Mouse (Mus musculus): Measurements from ENCODE around the gene Cox5a. TPM values are rescaled to one million over a fixed set of nuclear protein-coding genes. Genes with fewer than 3 reads are reported as not detected.

Cox5a gene
- polyA plus RNA-seq, 1 experiment from 2014 or later: 601 TPM

DNA sequence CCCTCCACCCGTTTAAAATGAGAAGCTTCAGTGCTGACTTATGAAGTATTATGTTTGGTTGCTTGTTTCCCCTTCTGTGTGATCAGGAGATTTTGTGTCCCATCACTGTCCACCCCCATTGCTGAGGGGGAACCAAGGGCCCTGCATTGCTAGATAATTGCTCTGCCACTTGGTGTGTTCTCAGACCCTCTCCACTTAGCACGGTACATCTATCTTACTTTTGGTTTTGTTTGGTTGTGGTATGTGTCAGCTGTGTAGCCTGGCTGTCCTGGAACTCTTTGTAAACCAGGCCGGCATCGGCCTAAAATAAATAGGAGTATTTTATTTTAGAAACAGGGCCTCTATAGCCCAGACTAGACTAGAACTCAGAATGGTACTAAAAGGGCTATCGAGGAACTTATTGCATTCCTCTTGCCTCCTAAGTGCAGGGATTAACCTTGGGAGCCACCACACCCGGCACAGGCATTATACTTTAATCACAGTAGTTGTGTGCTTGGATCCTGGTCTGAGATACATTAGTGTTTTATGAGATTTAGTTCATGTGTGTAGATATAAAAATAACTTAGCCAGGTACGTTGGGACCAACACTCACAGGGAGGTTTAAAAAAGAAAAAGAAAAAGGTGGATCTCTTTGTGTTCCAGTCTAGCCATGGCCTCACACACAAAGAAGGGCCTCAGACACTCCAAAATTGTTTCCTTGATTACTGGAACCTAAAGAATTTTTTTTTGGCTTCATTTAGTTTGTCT is 1.2 kb downstream of the Cox5a start:
- peak overlapping the region; percentile 92 for H3K4me3 ChIP-seq (replicated peaks; ENCODE audit: low read length)
- no peaks in the 10 kb centered on the region for H3K36me3 ChIP-seq (ENCODE audit: control insufficient read depth, insufficient read depth, low read length)
- peak overlapping the region; percentile 66 for H3K4me2 ChIP-seq (ENCODE audit: low read depth, low read length)
- H3K4me1 ChIP-seq (ENCODE audit: control insufficient read depth, insufficient read depth, low read length): peaks cover 11% of the 10 kb centered on the region
- peak overlapping the region; percentile 94; the same call in 1 of the 2 replicates for H3K27ac ChIP-seq (ENCODE audit: low read length)
- no peaks in the 10 kb centered on the region for H3K9me3 ChIP-seq (replicated peaks; ENCODE audit: control insufficient read depth, low read length)
- 15% methylated on average over 7 of the region's 7 CpGs for WGBS
- H3K9ac ChIP-seq (ENCODE audit: low read length): peak overlapping the region; percentile 89
- no peak for ATAC-seq (ENCODE audit: insufficient read depth, low FRiP score)
- no peaks in the 10 kb centered on the region for H3K27me3 ChIP-seq (ENCODE audit: control insufficient read depth, insufficient read depth, low read length)

DNA sequence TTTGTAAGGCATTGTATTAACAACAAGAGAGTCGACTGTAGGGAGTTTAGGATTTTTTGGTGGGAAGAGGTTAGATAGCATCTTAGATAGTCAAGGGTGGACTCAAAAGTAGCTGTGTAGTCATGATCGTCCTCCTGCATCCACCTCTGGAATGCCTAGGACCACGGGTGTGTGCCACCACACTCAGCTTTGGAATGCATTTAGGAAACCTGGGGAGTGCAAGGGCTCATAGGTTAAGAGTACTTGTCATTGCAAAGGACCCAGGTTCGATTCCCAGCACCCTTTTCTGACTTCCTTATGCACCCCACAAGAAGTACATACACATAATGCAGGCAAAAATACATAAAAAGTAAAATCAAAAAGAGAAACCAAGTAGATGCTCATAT is 1.8 kb downstream of the Cox5a start:
- H3K4me3 ChIP-seq (replicated peaks; ENCODE audit: low read length): peak overlapping the region; percentile 92
- 71% methylated on average over 4 of the region's 4 CpGs for WGBS
- no peak overlapping the region for H3K27ac ChIP-seq (ENCODE audit: low read length)
- H3K27me3 ChIP-seq (ENCODE audit: control insufficient read depth, insufficient read depth, low read length): no peaks in the 10 kb centered on the region
- H3K4me1 ChIP-seq (ENCODE audit: control insufficient read depth, insufficient read depth, low read length): peaks cover 11% of the 10 kb centered on the region
- H3K9me3 ChIP-seq (replicated peaks; ENCODE audit: control insufficient read depth, low read length): no peaks in the 10 kb centered on the region
- ATAC-seq (ENCODE audit: insufficient read depth, low FRiP score): no peak
- no peaks in the 10 kb centered on the region for H3K36me3 ChIP-seq (ENCODE audit: control insufficient read depth, insufficient read depth, low read length)
- peak overlapping the region; percentile 66 for H3K4me2 ChIP-seq (ENCODE audit: low read depth, low read length)
- no peak overlapping the region for H3K9ac ChIP-seq (ENCODE audit: low read length)

DNA sequence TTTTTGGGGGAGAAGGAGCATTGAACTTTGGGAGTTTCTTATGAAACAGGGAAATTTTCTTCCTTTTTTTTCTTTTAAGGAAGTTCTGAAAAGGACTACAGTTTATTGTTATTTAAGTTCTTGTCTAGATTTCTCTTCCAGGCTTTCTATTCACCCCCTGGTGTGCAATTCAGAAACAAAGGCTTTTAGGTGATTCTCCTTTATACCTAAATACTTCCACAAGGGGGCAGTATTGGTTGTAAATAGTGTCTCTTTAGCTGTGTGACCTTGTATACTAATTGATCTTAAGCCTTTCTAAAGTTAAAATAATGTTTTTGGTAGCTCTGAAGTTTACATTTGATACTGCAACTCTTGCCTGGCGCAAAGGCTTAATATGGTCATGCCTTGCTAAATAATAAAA is 2.7 kb downstream of the Cox5a start:
- no peaks in the 10 kb centered on the region for H3K9me3 ChIP-seq (replicated peaks; ENCODE audit: control insufficient read depth, low read length)
- no peak overlapping the region for H3K4me3 ChIP-seq (replicated peaks; ENCODE audit: low read length)
- 85% methylated on average over 1 of the region's 1 CpGs for WGBS
- ATAC-seq (ENCODE audit: insufficient read depth, low FRiP score): no peak
- H3K4me2 ChIP-seq (ENCODE audit: low read depth, low read length): no peak overlapping the region
- H3K9ac ChIP-seq (ENCODE audit: low read length): no peak overlapping the region
- H3K4me1 ChIP-seq (ENCODE audit: control insufficient read depth, insufficient read depth, low read length): peaks cover 11% of the 10 kb centered on the region
- H3K27me3 ChIP-seq (ENCODE audit: control insufficient read depth, insufficient read depth, low read length): no peaks in the 10 kb centered on the region
- H3K36me3 ChIP-seq (ENCODE audit: control insufficient read depth, insufficient read depth, low read length): no peaks in the 10 kb centered on the region
- H3K27ac ChIP-seq (ENCODE audit: low read length): no peak overlapping the region

- Histone ChIP-seq H3K9ac (ENCODE audit: low read length) (no peak overlapping the region), H3K9me3 (replicated peaks; ENCODE audit: control insufficient read depth, low read length) (no peaks in the 10 kb centered on the region), H3K27me3 (ENCODE audit: control insufficient read depth, insufficient read depth, low read length) (no peaks in the 10 kb centered on the region), H3K36me3 (ENCODE audit: control insufficient read depth, insufficient read depth, low read length) (no peaks in the 10 kb centered on the region), H3K4me3 (replicated peaks; ENCODE audit: low read length) (no peak overlapping the region), H3K4me1 (ENCODE audit: control insufficient read depth, insufficient read depth, low read length) (peaks cover 11% of the 10 kb centered on the region), H3K27ac (ENCODE audit: low read length) (no peak overlapping the region), H3K4me2 (ENCODE audit: low read depth, low read length) (no peak overlapping the region)
- no peak for ATAC-seq (ENCODE audit: insufficient read depth, low FRiP score)
Measured at GRCm38 (mm10) chr9:57524439-57524838, 3.4 kb downstream of the Cox5a start.

DNA sequence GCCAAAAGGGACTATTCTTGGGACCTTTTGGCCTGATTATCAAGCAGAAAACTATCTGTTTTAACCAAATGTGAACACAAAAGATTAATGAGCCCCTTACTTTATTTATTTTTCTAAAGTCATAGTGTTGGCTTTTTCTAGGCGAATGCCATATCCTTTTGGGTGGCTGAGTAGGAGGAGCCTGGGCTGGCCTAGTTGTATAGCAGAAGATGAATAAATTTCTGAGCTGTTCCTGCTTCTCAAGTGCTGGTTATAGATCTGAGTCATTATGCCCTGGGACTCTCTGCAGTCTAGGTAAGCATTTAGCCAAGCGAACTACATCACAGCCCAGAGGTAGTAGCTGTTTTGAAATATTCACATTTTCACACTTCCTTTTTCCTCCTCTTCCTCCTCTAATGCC is 4.4 kb downstream of the Cox5a start:
- H3K36me3 ChIP-seq (ENCODE audit: control insufficient read depth, insufficient read depth, low read length): no peaks in the 10 kb centered on the region

GRCm38 (mm10) chr9:57526435-57526834 is 5.4 kb downstream of the Cox5a start:
- Histone ChIP-seq H3K27ac (ENCODE audit: low read length) (no peak overlapping the region), H3K9me3 (replicated peaks; ENCODE audit: control insufficient read depth, low read length) (no peaks in the 10 kb centered on the region), H3K4me1 (ENCODE audit: control insufficient read depth, insufficient read depth, low read length) (peaks cover 11% of the 10 kb centered on the region), H3K36me3 (ENCODE audit: control insufficient read depth, insufficient read depth, low read length) (no peaks in the 10 kb centered on the region), H3K4me2 (ENCODE audit: low read depth, low read length) (no peak overlapping the region), H3K27me3 (ENCODE audit: control insufficient read depth, insufficient read depth, low read length) (no peaks in the 10 kb centered on the region), H3K4me3 (replicated peaks; ENCODE audit: low read length) (no peak overlapping the region), H3K9ac (ENCODE audit: low read length) (no peak overlapping the region)
- no peak for ATAC-seq (ENCODE audit: insufficient read depth, low FRiP score)

More for the DNA sequence above, 4.4 kb downstream of the Cox5a start:
- Histone ChIP-seq H3K27me3 (ENCODE audit: control insufficient read depth, insufficient read depth, low read length) (no peaks in the 10 kb centered on the region), H3K4me1 (ENCODE audit: control insufficient read depth, insufficient read depth, low read length) (peaks cover 11% of the 10 kb centered on the region), H3K4me2 (ENCODE audit: low read depth, low read length) (no peak overlapping the region), H3K4me3 (replicated peaks; ENCODE audit: low read length) (no peak overlapping the region), H3K9me3 (replicated peaks; ENCODE audit: control insufficient read depth, low read length) (no peaks in the 10 kb centered on the region), H3K9ac (ENCODE audit: low read length) (no peak overlapping the region), H3K27ac (ENCODE audit: low read length) (no peak overlapping the region)
- WGBS: 58% methylated on average over 2 of the region's 2 CpGs
- no peak for ATAC-seq (ENCODE audit: insufficient read depth, low FRiP score)

DNA sequence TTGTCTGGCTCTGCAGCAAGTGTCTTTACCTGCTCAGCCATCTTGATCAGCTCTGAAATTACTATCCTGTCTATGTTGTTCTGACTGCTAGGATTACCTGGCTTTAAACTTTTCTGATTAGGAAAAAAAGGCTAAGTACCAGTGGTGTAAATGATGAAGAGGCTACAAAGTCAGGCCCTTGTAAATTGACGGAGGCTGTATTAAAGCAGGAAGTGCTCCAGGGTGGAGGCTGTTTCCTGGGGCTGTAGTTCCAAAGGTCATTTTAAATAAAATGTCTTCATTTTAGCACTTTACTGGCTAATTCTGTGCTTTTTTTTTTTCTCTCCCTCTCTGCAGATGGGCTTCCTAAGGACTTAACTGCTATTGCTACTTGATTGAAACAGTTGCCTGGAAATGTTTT is 10.9 kb downstream of the Cox5a start:
- Histone ChIP-seq H3K9ac (ENCODE audit: low read length) (no peak overlapping the region), H3K4me1 (ENCODE audit: control insufficient read depth, insufficient read depth, low read length) (no peaks in the 10 kb centered on the region), H3K36me3 (ENCODE audit: control insufficient read depth, insufficient read depth, low read length) (no peaks in the 10 kb centered on the region), H3K27ac (ENCODE audit: low read length) (no peak overlapping the region), H3K27me3 (ENCODE audit: control insufficient read depth, insufficient read depth, low read length) (no peaks in the 10 kb centered on the region), H3K4me3 (replicated peaks; ENCODE audit: low read length) (no peak overlapping the region), H3K9me3 (replicated peaks; ENCODE audit: control insufficient read depth, low read length) (no peaks in the 10 kb centered on the region), H3K4me2 (ENCODE audit: low read depth, low read length) (no peak overlapping the region)
- WGBS: 74% methylated on average over 1 of the region's 1 CpGs
- no peak for ATAC-seq (ENCODE audit: insufficient read depth, low FRiP score)

- H3K4me2 ChIP-seq (ENCODE audit: low read depth, low read length): peak overlapping the region; percentile 70
- no peak overlapping the region for H3K27ac ChIP-seq (ENCODE audit: low read length)
- H3K9ac ChIP-seq (ENCODE audit: low read length): no peak overlapping the region
- WGBS: 82% methylated on average over 5 of the region's 5 CpGs
- peaks cover 10% of the 10 kb centered on the region for H3K4me1 ChIP-seq (ENCODE audit: control insufficient read depth, insufficient read depth, low read length)
- peak overlapping the region; percentile 59; the same call in 1 of the 2 replicates for H3K4me3 ChIP-seq (replicated peaks; ENCODE audit: low read length)
- no peaks in the 10 kb centered on the region for H3K9me3 ChIP-seq (replicated peaks; ENCODE audit: control insufficient read depth, low read length)
- no peaks in the 10 kb centered on the region for H3K27me3 ChIP-seq (ENCODE audit: control insufficient read depth, insufficient read depth, low read length)
- no peaks in the 10 kb centered on the region for H3K36me3 ChIP-seq (ENCODE audit: control insufficient read depth, insufficient read depth, low read length)
- ATAC-seq (ENCODE audit: insufficient read depth, low FRiP score): no peak
Measured at GRCm38 (mm10) chr9:57536362-57536761, 15.3 kb downstream of the Cox5a start.

DNA sequence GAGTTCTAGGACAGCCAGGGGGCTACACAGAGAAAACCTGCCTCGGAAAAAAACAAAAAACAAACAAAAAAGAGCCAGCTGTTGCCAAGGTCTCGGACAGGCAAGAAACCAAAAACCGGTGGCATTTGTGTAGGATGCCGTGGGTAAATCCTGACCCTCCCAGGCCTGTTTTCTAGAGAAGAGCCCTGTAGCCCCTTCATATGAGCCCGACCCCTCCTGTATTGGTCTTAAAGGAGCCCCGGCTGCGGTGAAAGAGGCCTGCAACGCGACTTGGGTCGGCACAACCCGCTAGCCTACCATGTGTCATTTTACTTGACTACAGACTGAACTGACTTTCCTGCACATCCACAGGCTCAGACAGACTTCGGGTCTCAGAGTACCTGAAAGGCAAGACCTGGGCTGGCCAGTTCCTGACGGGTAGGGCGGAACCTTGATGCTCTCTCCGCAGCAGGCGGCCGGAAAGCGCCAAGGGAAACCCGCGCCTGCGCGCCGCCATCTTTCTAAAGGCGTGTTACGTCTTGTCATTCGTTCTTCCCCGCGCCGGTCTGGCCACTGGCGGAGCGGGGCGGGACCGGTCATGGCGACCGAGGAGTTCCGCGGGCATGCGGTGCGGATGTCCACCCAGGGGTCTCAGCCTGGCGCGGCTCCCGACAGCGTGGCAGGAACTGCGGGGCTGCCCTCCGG is 16.1 kb downstream of the Cox5a start, which contains the start of gene Fam219b:
Gene Fam219b, plus strand, starts transcription at position 485 of the 684 bp plus-strand sequence.
- ATAC-seq (ENCODE audit: insufficient read depth, low FRiP score): peak; percentile 92
- Histone ChIP-seq H3K36me3 (ENCODE audit: control insufficient read depth, insufficient read depth, low read length) (no peaks in the 10 kb centered on the region), H3K9ac (ENCODE audit: low read length) (peak within 1 kb of the TSS; percentile 91), H3K27me3 (ENCODE audit: control insufficient read depth, insufficient read depth, low read length) (no peaks in the 10 kb centered on the region), H3K4me2 (ENCODE audit: low read depth, low read length) (peak within 1 kb of the TSS; percentile 70), H3K4me3 (replicated peaks; ENCODE audit: low read length) (peak within 1 kb of the TSS; percentile 59), H3K27ac (ENCODE audit: low read length) (peak within 1 kb of the TSS; percentile 78), H3K9me3 (replicated peaks; ENCODE audit: control insufficient read depth, low read length) (no peaks in the 10 kb centered on the region), H3K4me1 (ENCODE audit: control insufficient read depth, insufficient read depth, low read length) (peaks cover 13% of the 10 kb centered on the region)
- 1% methylated on average over 45 of the region's 45 CpGs for WGBS
